Mouse (Mus musculus): ENCODE results near the gene Glyr1. TPM values are rescaled to one million over a fixed set of nuclear protein-coding genes. Genes with fewer than 3 reads are reported as not detected.

Glyr1 gene
- polyA plus RNA-seq, 1 experiment from 2014 or later = 213 TPM

GRCm38 (mm10) chr16:4968426-4968825, 81.2 kb downstream of the Glyr1 start:
- ATAC-seq = no peak
- peaks cover 8% of the 10 kb centered on the region for H3K4me1 ChIP-seq (replicated peaks; ENCODE audit: control insufficient read depth, insufficient read depth, low read length)
- 77% methylated on average over 3 of the region's 3 CpGs for WGBS
- H3K4me2 ChIP-seq (ENCODE audit: low read length) = no peak overlapping the region
- no peak overlapping the region for H3K4me3 ChIP-seq (replicated peaks; ENCODE audit: low read length)
- no peaks in the 10 kb centered on the region for H3K27me3 ChIP-seq (replicated peaks; ENCODE audit: control insufficient read depth, insufficient read depth, low read length)
- H3K9ac ChIP-seq (replicated peaks; ENCODE audit: low read depth, low read length) = no peak overlapping the region
- no peak overlapping the region for H3K27ac ChIP-seq (ENCODE audit: low read length)
- H3K36me3 ChIP-seq (ENCODE audit: control insufficient read depth, insufficient read depth) = no peaks in the 10 kb centered on the region
- no peaks in the 10 kb centered on the region for H3K9me3 ChIP-seq (ENCODE audit: control insufficient read depth, low read length)

- no peak for ATAC-seq
- Histone ChIP-seq H3K36me3 (ENCODE audit: control insufficient read depth, insufficient read depth) (no peaks in the 10 kb centered on the region), H3K4me2 (ENCODE audit: low read length) (peak overlapping the region; percentile 85), H3K27me3 (replicated peaks; ENCODE audit: control insufficient read depth, insufficient read depth, low read length) (no peaks in the 10 kb centered on the region), H3K9me3 (ENCODE audit: control insufficient read depth, low read length) (no peaks in the 10 kb centered on the region), H3K9ac (replicated peaks; ENCODE audit: low read depth, low read length) (no peak overlapping the region), H3K4me3 (replicated peaks; ENCODE audit: low read length) (no peak overlapping the region), H3K27ac (ENCODE audit: low read length) (no peak overlapping the region), H3K4me1 (replicated peaks; ENCODE audit: control insufficient read depth, insufficient read depth, low read length) (peaks cover 19% of the 10 kb centered on the region)
- 91% methylated on average over 8 of the region's 8 CpGs for WGBS
These were observed 84.1 kb downstream of the Glyr1 start for GRCm38 (mm10) chr16:4965392-4966129.

GRCm38 (mm10) chr16:4964731-4965391, 84.8 kb downstream of the Glyr1 start:
- no peak for ATAC-seq
- Histone ChIP-seq H3K27ac (ENCODE audit: low read length) (peak overlapping the region; percentile 82), H3K27me3 (replicated peaks; ENCODE audit: control insufficient read depth, insufficient read depth, low read length) (no peaks in the 10 kb centered on the region), H3K9me3 (ENCODE audit: control insufficient read depth, low read length) (no peaks in the 10 kb centered on the region), H3K9ac (replicated peaks; ENCODE audit: low read depth, low read length) (peak overlapping the region; percentile 86), H3K36me3 (ENCODE audit: control insufficient read depth, insufficient read depth) (no peaks in the 10 kb centered on the region), H3K4me2 (ENCODE audit: low read length) (peak overlapping the region; percentile 85), H3K4me1 (replicated peaks; ENCODE audit: control insufficient read depth, insufficient read depth, low read length) (peaks cover 19% of the 10 kb centered on the region), H3K4me3 (replicated peaks; ENCODE audit: low read length) (peak overlapping the region; percentile 90)
- 23% methylated on average over 13 of the region's 13 CpGs for WGBS

Other genes starting within 250 kb of the Glyr1 start
- 0.15 and 0.80 TPM in 2 replicates for gene 4930562C15Rik, start 214.4 kb downstream of the Glyr1 start, polyA plus RNA-seq (2015; fragmentation: Nextera tagmentation; extraction: Ambion mirVana)
- 49.9 and 51.8 TPM in 2 replicates for gene Ubald1, start 169.5 kb downstream of the Glyr1 start, polyA plus RNA-seq (2015; fragmentation: Nextera tagmentation; extraction: Ambion mirVana)
- 104 and 108 TPM in 2 replicates for gene Mgrn1, start 163.6 kb downstream of the Glyr1 start, polyA plus RNA-seq (2015; fragmentation: Nextera tagmentation; extraction: Ambion mirVana)
- gene Nudt16l1, start 111.1 kb downstream of the Glyr1 start, polyA plus RNA-seq (2015; fragmentation: Nextera tagmentation; extraction: Ambion mirVana) = 139 and 148 TPM in 2 replicates
- 74.5 and 85.7 TPM in 2 replicates for gene Anks3, start 85.7 kb downstream of the Glyr1 start, polyA plus RNA-seq (2015; fragmentation: Nextera tagmentation; extraction: Ambion mirVana)
- gene Sept12, start 52.0 kb downstream of the Glyr1 start, polyA plus RNA-seq (2015; fragmentation: Nextera tagmentation; extraction: Ambion mirVana) = not detected in 2 replicates
- 1.3 TPM in 1 of 2 replicates, not detected in the other for gene Smim22, start 42.6 kb downstream of the Glyr1 start, polyA plus RNA-seq (2015; fragmentation: Nextera tagmentation; extraction: Ambion mirVana)
- gene Rogdi, start 36.3 kb downstream of the Glyr1 start, polyA plus RNA-seq (2015; fragmentation: Nextera tagmentation; extraction: Ambion mirVana) = 83.1 and 114 TPM in 2 replicates
- 15.0 and 15.5 TPM in 2 replicates for gene Ubn1, start 194 bp upstream of the Glyr1 start, polyA plus RNA-seq (2015; fragmentation: Nextera tagmentation; extraction: Ambion mirVana)
- 0.06 and 0.21 TPM in 2 replicates for gene Ppl, start 82.6 kb upstream of the Glyr1 start, polyA plus RNA-seq (2015; fragmentation: Nextera tagmentation; extraction: Ambion mirVana)
- gene Sec14l5, start 97.2 kb upstream of the Glyr1 start, polyA plus RNA-seq (2015; fragmentation: Nextera tagmentation; extraction: Ambion mirVana) = 0.10 and 0.14 TPM in 2 replicates
- 11.1 and 13.6 TPM in 2 replicates for gene Nagpa, start 154.1 kb upstream of the Glyr1 start, polyA plus RNA-seq (2015; fragmentation: Nextera tagmentation; extraction: Ambion mirVana)
- gene AU021092, start 172.4 kb upstream of the Glyr1 start, polyA plus RNA-seq (2015; fragmentation: Nextera tagmentation; extraction: Ambion mirVana) = 13.1 and 14.3 TPM in 2 replicates
- gene Alg1, start 183.8 kb upstream of the Glyr1 start, polyA plus RNA-seq (2015; fragmentation: Nextera tagmentation; extraction: Ambion mirVana) = 38.8 and 42.6 TPM in 2 replicates
- 8.7 and 9.8 TPM in 2 replicates for gene Eef2kmt, start 206.1 kb upstream of the Glyr1 start, polyA plus RNA-seq (2015; fragmentation: Nextera tagmentation; extraction: Ambion mirVana)

Data from forebrain, embryonic 16.5 days (tissue).